Mouse (Mus musculus): ENCODE results near the gene Prkag2. TPM values are rescaled to one million over a fixed set of nuclear protein-coding genes. Genes with fewer than 3 reads are reported as not detected.

Gene Prkag2
- polyA plus RNA-seq, 1 experiment from 2014 or later, result 76.5 TPM

DNA sequence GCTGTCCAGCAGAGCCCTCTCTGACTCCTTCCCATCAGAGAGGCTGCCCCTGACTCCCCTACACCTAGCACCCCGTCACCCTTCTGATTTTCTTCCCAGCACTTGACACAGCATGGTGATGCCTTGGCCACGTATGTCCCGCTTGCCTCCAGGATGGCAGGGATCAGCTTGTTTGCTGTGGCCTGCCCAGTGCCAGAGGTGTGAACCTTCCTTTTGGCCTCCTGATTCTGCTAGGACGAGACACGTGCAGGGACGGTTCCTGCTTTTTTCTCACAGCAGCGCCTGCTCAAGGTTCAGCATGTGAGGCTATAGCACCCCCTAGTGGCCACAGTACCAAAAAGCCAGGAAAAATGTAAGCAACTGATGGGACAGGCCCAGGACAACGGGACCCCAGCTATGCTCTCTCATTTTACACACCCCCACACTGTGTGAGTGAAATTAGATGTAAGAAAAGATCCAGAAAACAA, 89.4 kb downstream of the Prkag2 start:
- ATAC-seq (ENCODE audit: low read depth), result peak; percentile 68
- Histone ChIP-seq H3K4me3 (no peak overlapping the region), H3K9me3 (no peaks in the 10 kb centered on the region), H3K36me3 (no peaks in the 10 kb centered on the region), H3K4me1 (replicated peaks) (peaks cover 30% of the 10 kb centered on the region), H3K27me3 (0 out of 2 replicates have a peak, but pooled peaks cover 3% of the 10 kb centered on the region), H3K4me2 (peak overlapping the region; percentile 40), H3K9ac (0 out of 2 replicates have a peak overlapping the region, but pooled peaks have one; percentile 47), H3K27ac (replicated peaks) (no peak overlapping the region)
- 11% methylated on average over 8 of the region's 8 CpGs for WGBS

DNA sequence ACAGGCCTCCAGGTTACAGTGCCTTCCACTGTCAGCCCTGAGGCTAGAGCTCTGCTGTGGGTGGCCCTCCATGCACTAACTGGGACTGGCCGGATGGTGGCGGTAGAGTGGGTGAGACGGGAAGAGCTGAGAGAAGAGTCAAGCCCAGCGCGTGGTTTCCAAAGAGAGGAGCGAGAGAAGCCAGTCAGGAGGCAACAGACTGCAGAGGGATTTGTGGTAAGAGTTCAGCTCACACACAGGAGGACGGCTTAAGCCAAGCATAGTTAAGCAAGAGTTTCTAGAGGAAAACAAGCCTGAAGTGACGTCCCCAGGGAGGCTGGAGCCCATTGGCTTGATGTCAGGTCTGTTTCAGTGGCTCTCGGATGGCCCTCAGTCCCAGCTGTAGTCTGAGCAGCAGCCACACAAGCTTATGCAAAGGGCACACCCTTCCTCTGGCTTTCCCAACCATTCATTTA, 90.0 kb downstream of the Prkag2 start:
- peak; percentile 82 for ATAC-seq (ENCODE audit: low read depth)
- Histone ChIP-seq H3K9me3 (no peaks in the 10 kb centered on the region), H3K4me1 (replicated peaks) (peaks cover 30% of the 10 kb centered on the region), H3K9ac (no peak overlapping the region), H3K27me3 (0 out of 2 replicates have a peak, but pooled peaks cover 3% of the 10 kb centered on the region), H3K27ac (replicated peaks) (no peak overlapping the region), H3K4me2 (peak overlapping the region; percentile 40), H3K36me3 (no peaks in the 10 kb centered on the region), H3K4me3 (0 out of 2 replicates have a peak overlapping the region, but pooled peaks have one; percentile 2)
- WGBS, result 4% methylated on average over 9 of the region's 9 CpGs

DNA sequence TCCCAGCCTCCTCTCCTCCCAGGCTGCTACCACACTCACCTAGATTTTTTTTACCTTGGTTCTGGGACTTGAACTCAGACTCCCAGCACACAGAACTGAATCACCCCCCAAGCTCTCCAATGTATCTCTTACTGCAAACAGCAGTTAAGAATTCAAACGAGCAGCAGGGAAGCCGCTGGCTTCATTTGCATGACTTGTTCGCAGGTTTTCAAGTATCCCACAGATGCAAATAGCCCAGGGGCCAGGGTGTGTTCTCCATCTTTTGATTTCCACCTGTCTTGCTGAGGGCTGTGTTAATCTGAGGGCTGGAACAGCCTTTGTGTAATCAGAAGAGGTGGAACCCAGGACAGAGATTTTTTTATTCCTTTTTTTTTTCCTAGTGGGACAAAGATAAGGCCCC, 90.7 kb downstream of the Prkag2 start:
- 28% methylated on average over 3 of the region's 3 CpGs for WGBS
- ATAC-seq (ENCODE audit: low read depth), result no peak
- no peaks in the 10 kb centered on the region for H3K36me3 ChIP-seq
- no peak overlapping the region for H3K27ac ChIP-seq (replicated peaks)
- H3K9me3 ChIP-seq, result no peaks in the 10 kb centered on the region
- 0 out of 2 replicates have a peak, but pooled peaks cover 3% of the 10 kb centered on the region for H3K27me3 ChIP-seq
- peaks cover 30% of the 10 kb centered on the region for H3K4me1 ChIP-seq (replicated peaks)
- H3K4me2 ChIP-seq, result no peak overlapping the region
- no peak overlapping the region for H3K4me3 ChIP-seq
- no peak overlapping the region for H3K9ac ChIP-seq

DNA sequence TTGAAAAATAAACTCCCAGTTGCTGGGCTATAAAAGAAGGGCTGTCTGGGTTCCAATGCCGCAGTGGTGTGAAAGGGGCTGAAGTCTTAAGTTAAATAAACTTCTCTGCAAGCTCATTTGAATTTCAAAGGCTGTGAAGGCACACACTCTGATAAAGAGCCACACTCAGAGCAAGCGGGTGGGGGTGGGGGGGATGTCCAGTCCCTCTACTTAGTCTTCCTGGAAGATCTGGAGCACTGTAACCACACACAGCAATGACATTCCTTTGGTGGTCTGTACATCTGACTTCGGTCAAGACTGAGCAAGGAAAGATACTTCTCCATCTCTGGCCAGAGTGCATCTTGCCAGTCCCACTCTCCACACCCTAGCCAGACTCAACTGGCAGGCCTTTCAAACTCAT, 91.5 kb downstream of the Prkag2 start:
- 33% methylated on average over 3 of the region's 3 CpGs for WGBS
- Histone ChIP-seq H3K27ac (replicated peaks) (no peak overlapping the region), H3K4me3 (no peak overlapping the region), H3K36me3 (no peaks in the 10 kb centered on the region), H3K27me3 (0 out of 2 replicates have a peak, but pooled peaks cover 3% of the 10 kb centered on the region), H3K4me1 (replicated peaks) (peaks cover 30% of the 10 kb centered on the region), H3K9me3 (no peaks in the 10 kb centered on the region), H3K4me2 (no peak overlapping the region), H3K9ac (no peak overlapping the region)
- no peak for ATAC-seq (ENCODE audit: low read depth)

DNA sequence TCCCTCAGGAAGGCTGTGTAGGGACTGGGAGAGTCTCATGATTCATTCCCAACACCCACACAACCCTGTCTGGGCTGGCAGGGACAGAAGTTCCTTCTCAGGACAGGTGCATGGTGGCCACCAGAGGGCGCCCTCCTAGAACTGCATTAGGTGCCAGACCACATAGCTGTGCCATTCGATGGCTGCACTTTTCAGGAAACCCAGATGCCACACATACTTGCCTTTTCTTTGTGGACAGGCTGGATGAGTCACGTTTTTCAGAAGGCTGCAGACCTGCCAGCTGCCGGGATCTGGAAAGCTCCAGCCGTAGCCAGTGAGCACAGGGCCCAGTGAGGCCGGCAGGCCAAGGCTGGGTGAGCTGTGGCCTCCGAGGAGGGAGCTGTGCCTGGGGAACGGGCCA, 93.6 kb downstream of the Prkag2 start:
- Histone ChIP-seq H3K9me3 (no peaks in the 10 kb centered on the region), H3K27me3 (0 out of 2 replicates have a peak, but pooled peaks cover 3% of the 10 kb centered on the region), H3K4me2 (no peak overlapping the region), H3K9ac (no peak overlapping the region), H3K4me1 (replicated peaks) (peaks cover 30% of the 10 kb centered on the region), H3K4me3 (no peak overlapping the region), H3K36me3 (no peaks in the 10 kb centered on the region), H3K27ac (replicated peaks) (no peak overlapping the region)
- 44% methylated on average over 8 of the region's 8 CpGs for WGBS
- ATAC-seq (ENCODE audit: low read depth), result peak; percentile 18; the same call in 1 of the 2 replicates

DNA sequence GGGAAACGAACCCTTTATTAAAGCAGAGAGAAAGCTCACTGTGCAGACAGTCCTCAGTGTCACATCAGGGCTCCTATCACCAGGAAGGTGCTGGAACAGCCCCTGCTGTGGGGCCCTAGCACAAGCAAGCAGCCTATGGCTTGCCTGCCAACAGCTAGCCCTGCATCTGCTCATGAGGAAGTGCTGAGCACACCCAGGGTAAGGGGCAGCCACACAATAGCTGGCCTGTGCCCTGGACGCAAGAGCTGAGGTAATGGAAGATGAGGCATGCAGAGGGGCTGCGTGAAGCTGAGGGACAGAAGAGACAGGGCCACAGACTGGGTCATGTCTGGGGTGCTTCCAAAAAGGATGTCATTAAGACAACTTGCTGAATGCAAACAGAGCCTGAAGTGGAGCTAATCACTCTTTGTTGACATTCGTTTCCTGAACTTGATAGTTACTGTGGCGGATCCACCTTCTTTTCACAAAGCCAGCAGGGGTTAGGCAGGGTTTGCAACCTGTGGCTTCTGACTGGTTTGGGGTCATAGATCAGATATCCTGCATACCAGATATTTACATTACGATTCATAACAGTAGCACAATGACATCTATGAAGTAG, 94.8 kb downstream of the Prkag2 start:
- Histone ChIP-seq H3K4me2 (no peak overlapping the region), H3K27me3 (no peaks in the 10 kb centered on the region), H3K4me3 (no peak overlapping the region), H3K36me3 (no peaks in the 10 kb centered on the region), H3K9me3 (no peaks in the 10 kb centered on the region), H3K27ac (replicated peaks) (no peak overlapping the region), H3K9ac (no peak overlapping the region), H3K4me1 (replicated peaks) (peaks cover 25% of the 10 kb centered on the region)
- WGBS, result 30% methylated on average over 6 of the region's 6 CpGs
- no peak for ATAC-seq (ENCODE audit: low read depth)

DNA sequence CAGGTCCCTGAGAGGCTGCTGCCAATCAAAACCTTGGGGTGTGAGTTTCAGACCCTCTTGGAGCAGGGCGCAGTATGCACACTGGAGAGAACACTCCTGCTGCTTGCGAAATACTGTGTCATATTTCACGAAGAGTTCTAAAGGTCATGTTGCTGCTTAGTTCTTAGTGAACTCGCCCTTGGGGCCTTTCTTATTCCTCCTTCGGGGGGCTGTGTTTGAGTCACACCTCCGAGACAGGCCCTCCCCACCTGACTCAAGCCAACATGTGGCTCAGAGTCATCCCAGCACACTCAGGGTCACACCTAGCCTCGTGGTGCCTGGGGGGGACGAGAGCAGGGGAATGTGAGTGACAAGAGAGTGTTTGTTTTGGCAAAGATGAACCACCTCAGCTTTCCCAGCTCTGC, 99.0 kb downstream of the Prkag2 start:
- Histone ChIP-seq H3K4me1 (replicated peaks) (no peaks in the 10 kb centered on the region), H3K27me3 (no peaks in the 10 kb centered on the region), H3K4me3 (no peak overlapping the region), H3K4me2 (no peak overlapping the region), H3K9me3 (no peaks in the 10 kb centered on the region), H3K9ac (no peak overlapping the region), H3K36me3 (no peaks in the 10 kb centered on the region), H3K27ac (replicated peaks) (no peak overlapping the region)
- 73% methylated on average over 8 of the region's 8 CpGs for WGBS
- ATAC-seq (ENCODE audit: low read depth), result no peak

DNA sequence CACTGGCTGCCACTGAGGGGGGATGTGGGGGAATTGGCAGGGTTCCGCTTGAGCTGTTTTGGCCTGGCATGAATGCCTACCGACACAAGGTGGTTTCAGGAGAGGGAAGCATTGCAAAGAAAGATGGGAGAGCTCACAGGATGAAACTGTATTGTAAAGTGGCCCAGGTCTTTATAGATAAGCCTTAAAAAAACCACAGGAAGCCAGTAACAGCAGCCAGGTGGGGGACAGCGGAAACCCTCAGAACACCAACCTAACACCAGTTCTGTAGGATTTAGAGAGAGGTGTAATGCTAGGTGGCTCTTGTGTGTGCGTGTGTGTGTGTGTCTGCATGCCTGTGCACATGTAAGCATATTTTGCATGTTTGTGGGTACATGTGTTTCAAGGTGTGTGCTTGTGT, 101.1 kb downstream of the Prkag2 start:
- H3K27ac ChIP-seq (replicated peaks), result no peak overlapping the region
- 74% methylated on average over 4 of the region's 4 CpGs for WGBS
- H3K9me3 ChIP-seq, result no peaks in the 10 kb centered on the region
- H3K4me1 ChIP-seq (replicated peaks), result 0 out of 2 replicates have a peak, but pooled peaks cover 3% of the 10 kb centered on the region
- H3K9ac ChIP-seq, result no peak overlapping the region
- no peak for ATAC-seq (ENCODE audit: low read depth)
- no peak overlapping the region for H3K4me3 ChIP-seq
- no peak overlapping the region for H3K4me2 ChIP-seq
- no peaks in the 10 kb centered on the region for H3K27me3 ChIP-seq
- no peaks in the 10 kb centered on the region for H3K36me3 ChIP-seq

DNA sequence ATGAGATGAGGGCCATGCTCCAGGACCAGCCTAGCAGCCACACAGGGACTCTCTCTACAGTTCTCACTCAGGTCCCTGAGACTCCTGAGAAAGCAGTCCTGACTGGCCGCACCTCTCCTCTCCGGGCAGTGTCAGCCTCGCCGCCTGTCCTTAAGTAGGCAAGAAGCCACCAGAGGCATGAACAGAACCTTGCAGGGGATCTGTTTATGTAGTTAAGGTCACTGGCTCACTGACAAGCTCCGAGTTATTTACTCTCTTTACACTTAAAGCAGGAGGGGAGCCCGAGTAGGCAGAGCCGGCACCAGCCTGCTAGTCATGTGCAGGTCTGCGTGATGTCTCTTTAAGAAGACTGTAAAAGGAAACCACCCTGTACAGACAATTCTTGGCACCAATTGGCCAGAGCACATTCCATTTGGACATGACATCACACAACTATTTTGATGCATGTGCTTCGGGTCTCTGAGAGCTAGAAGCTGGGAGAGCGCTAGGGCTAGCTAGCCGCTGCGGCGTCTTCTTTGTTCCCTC, 104.8 kb downstream of the Prkag2 start:
- 0 out of 2 replicates have a peak, but pooled peaks cover 3% of the 10 kb centered on the region for H3K4me1 ChIP-seq (replicated peaks)
- ATAC-seq (ENCODE audit: low read depth), result peak; percentile 41; the same call in 1 of the 2 replicates
- no peaks in the 10 kb centered on the region for H3K9me3 ChIP-seq
- H3K9ac ChIP-seq, result 0 out of 2 replicates have a peak overlapping the region, but pooled peaks have one; percentile 5
- WGBS, result 68% methylated on average over 13 of the region's 13 CpGs
- H3K27me3 ChIP-seq, result no peaks in the 10 kb centered on the region
- no peak overlapping the region for H3K4me3 ChIP-seq
- no peaks in the 10 kb centered on the region for H3K36me3 ChIP-seq
- peak overlapping the region; percentile 32 for H3K4me2 ChIP-seq
- H3K27ac ChIP-seq (replicated peaks), result no peak overlapping the region

DNA sequence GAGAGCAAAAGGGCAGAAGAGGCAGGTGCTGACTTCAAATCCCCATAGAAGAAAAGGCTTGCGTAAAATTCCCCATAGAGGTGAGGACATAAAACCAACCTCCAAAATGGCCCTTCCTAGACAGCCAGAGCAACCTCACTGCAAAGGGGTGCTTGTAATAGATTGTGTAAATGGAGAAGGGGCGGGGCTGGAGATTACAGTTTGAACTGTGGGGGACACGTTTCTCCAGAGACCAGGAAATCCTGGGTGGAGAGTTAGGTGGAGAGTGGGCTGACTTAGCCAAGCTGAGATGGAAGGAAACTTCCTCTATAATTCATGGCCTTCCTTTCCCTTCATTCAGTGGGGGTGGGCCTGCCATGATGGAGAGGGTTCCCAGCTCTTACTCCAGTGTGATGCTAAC, 107.3 kb downstream of the Prkag2 start:
- no peaks in the 10 kb centered on the region for H3K27me3 ChIP-seq
- 64% methylated on average over 3 of the region's 3 CpGs for WGBS

DNA sequence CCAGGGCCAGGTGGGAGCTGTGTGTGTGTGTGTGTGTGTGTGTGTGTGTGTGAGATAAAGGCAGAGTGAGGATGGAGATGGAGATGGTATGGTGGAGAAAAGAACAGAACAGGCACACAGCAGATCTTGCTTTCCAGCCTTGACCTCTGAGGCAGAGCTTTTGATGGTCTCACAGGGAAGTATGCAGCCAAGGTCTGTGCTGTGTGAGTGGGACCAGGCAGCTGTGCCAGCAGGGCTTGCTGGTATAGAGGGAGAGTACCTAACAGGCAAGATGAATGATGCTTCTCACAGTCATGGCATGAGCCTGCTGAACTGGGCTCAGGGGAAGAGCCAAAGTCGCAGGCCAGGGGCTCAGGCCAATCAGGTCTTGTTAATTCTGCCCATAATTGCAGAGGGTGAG, 108.9 kb downstream of the Prkag2 start:
- no peak for ATAC-seq (ENCODE audit: low read depth)
- no peak overlapping the region for H3K9ac ChIP-seq
- no peaks in the 10 kb centered on the region for H3K9me3 ChIP-seq
- H3K27ac ChIP-seq (replicated peaks), result no peak overlapping the region
- 71% methylated on average over 1 of the region's 1 CpGs for WGBS
- H3K4me1 ChIP-seq (replicated peaks), result peaks cover 9% of the 10 kb centered on the region; the same call in 1 of the 2 replicates
- no peak overlapping the region for H3K4me2 ChIP-seq
- H3K36me3 ChIP-seq, result no peaks in the 10 kb centered on the region
- no peak overlapping the region for H3K4me3 ChIP-seq
- no peaks in the 10 kb centered on the region for H3K27me3 ChIP-seq

More for the DNA sequence above, 107.3 kb downstream of the Prkag2 start:
- Histone ChIP-seq H3K4me3 (no peak overlapping the region), H3K4me1 (replicated peaks) (0 out of 2 replicates have a peak, but pooled peaks cover 3% of the 10 kb centered on the region), H3K9ac (no peak overlapping the region), H3K27ac (replicated peaks) (no peak overlapping the region), H3K9me3 (no peaks in the 10 kb centered on the region), H3K36me3 (no peaks in the 10 kb centered on the region), H3K4me2 (no peak overlapping the region)
- no peak for ATAC-seq (ENCODE audit: low read depth)

DNA sequence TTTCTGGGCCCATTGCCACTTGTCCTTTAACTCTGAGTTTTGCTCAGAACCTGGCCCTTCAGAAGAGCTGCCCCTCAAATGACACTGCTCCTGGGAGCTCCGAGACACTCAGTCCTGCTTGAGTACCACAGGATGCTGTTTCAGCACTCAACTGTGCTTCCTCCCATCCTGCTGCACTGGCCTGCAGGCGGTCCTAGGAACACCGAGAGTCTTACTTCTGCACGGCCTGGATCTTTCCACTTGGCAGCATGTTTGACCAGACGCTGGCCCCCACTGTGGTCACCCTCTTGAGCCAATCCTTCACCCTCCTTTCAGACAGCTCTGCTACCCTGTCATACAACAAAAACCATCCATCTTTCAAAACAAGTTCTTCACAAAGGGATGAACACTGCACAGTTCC, 110.0 kb downstream of the Prkag2 start:
- 71% methylated on average over 5 of the region's 5 CpGs for WGBS
- Histone ChIP-seq H3K9me3 (no peaks in the 10 kb centered on the region), H3K4me3 (no peak overlapping the region), H3K27ac (replicated peaks) (no peak overlapping the region), H3K4me2 (no peak overlapping the region), H3K36me3 (no peaks in the 10 kb centered on the region), H3K4me1 (replicated peaks) (peaks cover 16% of the 10 kb centered on the region), H3K9ac (no peak overlapping the region), H3K27me3 (no peaks in the 10 kb centered on the region)
- no peak for ATAC-seq (ENCODE audit: low read depth)

Measured in neural tube, embryonic 13.5 days (tissue).